Mouse (Mus musculus) stomach, embryonic 15.5 days (tissue): ENCODE data around the gene Gm4756. TPM values are rescaled to one million over a fixed set of nuclear protein-coding genes. Genes with fewer than 3 reads are reported as not detected.
A peak's percentile ranks its signal among the peaks of the same experiment; 100 is the strongest.

Experiments used
- ATAC-seq: fragments of 200-750 bp; cut with Nextera tagmentation; 2 replicates; pipeline ENCODE4 v1.8.0; 2017; ENCODE audit warnings: low read depth, moderate number of reproducible peaks, moderate TSS enrichment; ENCODE audit not compliant: insufficient read depth, low FRiP score
- H3K27ac ChIP-seq: fragments of 300-500 bp; sonication (generic); 2 replicates; pipeline ENCODE4 v1.5.1; 2015; ENCODE audit warnings: mild to moderate bottlenecking, inconsistent platforms
- H3K27me3 ChIP-seq: fragments of 300-500 bp; sonication (generic); replicated peaks from 2 replicates; pipeline ENCODE4 v1.6.1; 2015; ENCODE audit warnings: inconsistent platforms
- H3K36me3 ChIP-seq: fragments of 300-500 bp; sonication (generic); 2 replicates; pipeline ENCODE4 v1.6.1; 2015; ENCODE audit warnings: inconsistent platforms
- H3K4me1 ChIP-seq: fragments of 300-500 bp; sonication (generic); 2 replicates; pipeline ENCODE4 v1.6.1; 2015; ENCODE audit warnings: inconsistent platforms
- H3K4me2 ChIP-seq: fragments of 300-500 bp; sonication (generic); 2 replicates; pipeline ENCODE4 v1.6.1; 2015; ENCODE audit warnings: mild to moderate bottlenecking, inconsistent platforms
- H3K4me3 ChIP-seq: fragments of 300-500 bp; sonication (generic); replicated peaks from 2 replicates; pipeline ENCODE4 v1.5.1; 2015; ENCODE audit warnings: inconsistent platforms
- H3K9ac ChIP-seq: fragments of 300-500 bp; sonication (generic); 2 replicates; pipeline ENCODE4 v1.6.1; 2015; ENCODE audit warnings: inconsistent platforms
- H3K9me3 ChIP-seq: fragments of 300-500 bp; sonication (generic); 2 replicates; pipeline ENCODE4 v1.6.1; 2016; ENCODE audit warnings: inconsistent platforms
- WGBS: fragments of 180-500 bp; shearing (Covaris S2); methylation state at CpG from one replicate; pipeline ENCODE4 v1.1.7; 2015; 5-methylcytosine and 5-hydroxymethylcytosine counted together
- polyA plus RNA-seq: library from polyadenylated mRNA; unstranded; fragments of >200 nt; fragmentation: Nextera tagmentation; extraction: Ambion mirVana; gene quantifications from 2 replicates; pipeline ENCODE4 v1.2.1, GENCODE M21; 2015

Gene Gm4756
- polyA plus RNA-seq, 1 experiment from 2014 or later: not detected

- 92% methylated on average over 10 of the region's 10 CpGs for WGBS
- H3K27me3 ChIP-seq: no peaks in the 10 kb centered on the region
- peaks cover 3% of the 10 kb centered on the region for H3K36me3 ChIP-seq
- no peak overlapping the region for H3K27ac ChIP-seq
- no peak overlapping the region for H3K4me2 ChIP-seq
- H3K4me3 ChIP-seq: no peak overlapping the region
- no peaks in the 10 kb centered on the region for H3K9me3 ChIP-seq
- no peak overlapping the region for H3K9ac ChIP-seq
- peaks cover 3% of the 10 kb centered on the region; the same call in 1 of the 2 replicates for H3K4me1 ChIP-seq
- no peak for ATAC-seq
Measured at GRCm38 (mm10) chr12:72538571-72538970, 110.9 kb downstream of the Gm4756 start.

GRCm38 (mm10) chr12:72536021-72536597 is 113.4 kb downstream of the Gm4756 start, which contains the start of gene Pcnx4:
TSS of gene Pcnx4 (plus strand) at chr12:72536383.
- H3K27ac ChIP-seq: peak within 1 kb of the TSS; percentile 59; the same call in 1 of the 2 replicates
- WGBS: under 1% methylated on average over 45 of the region's 45 CpGs
- peak within 1 kb of the TSS; percentile 74 for H3K4me2 ChIP-seq
- H3K9ac ChIP-seq: peak within 1 kb of the TSS; percentile 46; the same call in 1 of the 2 replicates
- H3K9me3 ChIP-seq: no peaks in the 10 kb centered on the region
- H3K27me3 ChIP-seq: no peaks in the 10 kb centered on the region
- H3K4me3 ChIP-seq: peak within 1 kb of the TSS; percentile 69
- H3K36me3 ChIP-seq: peaks cover 3% of the 10 kb centered on the region; the same call in 1 of the 2 replicates
- peaks cover 3% of the 10 kb centered on the region; the same call in 1 of the 2 replicates for H3K4me1 ChIP-seq
- peak; percentile 100 for ATAC-seq

GRCm38 (mm10) chr12:72535599-72535998 is 113.9 kb downstream of the Gm4756 start:
- peaks cover 3% of the 10 kb centered on the region; the same call in 1 of the 2 replicates for H3K4me1 ChIP-seq
- peak overlapping the region; percentile 74 for H3K4me2 ChIP-seq
- H3K36me3 ChIP-seq: peaks cover 3% of the 10 kb centered on the region; the same call in 1 of the 2 replicates
- H3K9ac ChIP-seq: no peak overlapping the region
- H3K27me3 ChIP-seq: no peaks in the 10 kb centered on the region
- no peak overlapping the region for H3K27ac ChIP-seq
- ATAC-seq: no peak
- peak overlapping the region; percentile 69 for H3K4me3 ChIP-seq
- WGBS: 41% methylated on average over 3 of the region's 3 CpGs
- H3K9me3 ChIP-seq: no peaks in the 10 kb centered on the region

GRCm38 (mm10) chr12:72533986-72534385 is 115.5 kb downstream of the Gm4756 start:
- Histone ChIP-seq H3K4me1 (peaks cover 3% of the 10 kb centered on the region; the same call in 1 of the 2 replicates), H3K9ac (no peak overlapping the region), H3K4me2 (no peak overlapping the region), H3K27me3 (no peaks in the 10 kb centered on the region), H3K36me3 (no peaks in the 10 kb centered on the region), H3K27ac (no peak overlapping the region), H3K9me3 (no peaks in the 10 kb centered on the region), H3K4me3 (no peak overlapping the region)
- 85% methylated on average over 6 of the region's 6 CpGs for WGBS
- ATAC-seq: no peak

- Histone ChIP-seq H3K4me3 (no peak overlapping the region), H3K36me3 (no peaks in the 10 kb centered on the region), H3K9me3 (no peaks in the 10 kb centered on the region), H3K9ac (no peak overlapping the region), H3K27ac (no peak overlapping the region), H3K4me2 (no peak overlapping the region), H3K4me1 (peaks cover 3% of the 10 kb centered on the region; the same call in 1 of the 2 replicates), H3K27me3 (no peaks in the 10 kb centered on the region)
- WGBS: 75% methylated on average over 7 of the region's 7 CpGs
- no peak for ATAC-seq
Measured at GRCm38 (mm10) chr12:72532303-72532702, 117.2 kb downstream of the Gm4756 start.

Other genes starting within 250 kb of the Gm4756 start
- 64.0 and 69.8 TPM in 2 replicates for gene Rtn1, start 240.6 kb downstream of the Gm4756 start, polyA plus RNA-seq
- 0.22 and 0.30 TPM in 2 replicates for gene Lrrc9, start 207.8 kb downstream of the Gm4756 start, polyA plus RNA-seq
- gene Pcnx4, start 113.3 kb downstream of the Gm4756 start, polyA plus RNA-seq: 8.9 and 9.3 TPM in 2 replicates
- 56.5 and 63.7 TPM in 2 replicates for gene Dhrs7, start 15.2 kb upstream of the Gm4756 start, polyA plus RNA-seq
- gene Ppm1a, start 107.8 kb upstream of the Gm4756 start, polyA plus RNA-seq: 50.9 and 51.9 TPM in 2 replicates